In the genomic region with DNA sequence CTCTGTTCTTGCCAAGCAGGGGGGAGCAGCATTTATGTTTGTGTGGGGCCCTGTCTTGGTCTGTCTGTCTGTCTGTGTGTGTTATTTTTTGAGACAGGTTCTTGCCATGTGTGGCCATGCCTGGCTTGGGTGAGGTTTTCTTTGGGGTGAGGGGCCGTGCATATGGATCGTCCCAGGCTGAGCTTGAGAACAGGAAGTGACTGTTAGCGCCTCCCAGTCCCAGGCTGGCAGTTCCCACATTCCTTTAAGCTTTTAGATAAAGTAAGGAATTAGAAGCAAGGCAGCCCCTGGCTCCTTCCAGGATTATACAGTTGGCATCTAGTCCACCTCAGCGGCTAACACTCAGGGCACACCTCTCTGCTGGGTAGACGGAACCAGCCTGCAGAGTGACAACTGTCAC, we compare ENCODE assay signal across 15 mouse cellular contexts.
"Had no signal": no experiment of that assay in that cellular context is flagged by ENCODE, and none has a peak within 500 bp of the region (broad histone marks: within the 10 kb centered on the region; RNA-seq: fewer than 3 reads in every experiment).

No protein-coding gene starts in this region.

- H3K4me1 ChIP-seq: neural tube, embryonic 15.5 days had no signal

- DNase-seq: kidney, adult 9 months; kidney, postnatal 36 days; layer of hippocampus, adult 9-11 months; layer of hippocampus, postnatal 36 days; lung, adult 18-20 months; lung, postnatal 14 days; right cerebral cortex, adult 18-20 months; right cerebral cortex, postnatal 25 days; thymus, postnatal 36 days had no signal

- H3K9ac ChIP-seq: limb, embryonic 15.5 days; liver, embryonic 14.5 days; midbrain, embryonic 13.5 days; neural tube, embryonic 15.5 days had no signal

- ATAC-seq: midbrain, embryonic 13.5 days had no signal

- H3K9me3 ChIP-seq: limb, embryonic 15.5 days; midbrain, embryonic 13.5 days; neural tube, embryonic 15.5 days had no signal

- H3K4me2 ChIP-seq: limb, embryonic 15.5 days; midbrain, embryonic 13.5 days; neural tube, embryonic 15.5 days had no signal

- H3K27ac ChIP-seq: kidney, postnatal 0 days; limb, embryonic 15.5 days; liver, embryonic 14.5 days; midbrain, embryonic 13.5 days; neural tube, embryonic 15.5 days had no signal

- H3K4me3 ChIP-seq: limb, embryonic 15.5 days; midbrain, embryonic 13.5 days; myocyte; neural tube, embryonic 15.5 days had no signal

- H3K27me3 ChIP-seq: limb, embryonic 15.5 days; midbrain, embryonic 13.5 days; neural tube, embryonic 15.5 days had no signal
